Mouse (Mus musculus) hindbrain, embryonic 11.5 days (tissue): ENCODE results near the gene Slf2. TPM values are rescaled to one million over a fixed set of nuclear protein-coding genes. Genes with fewer than 3 reads are reported as not detected.

Experiments used
- ATAC-seq: fragments of 200-750 bp; cut with Nextera tagmentation; 2 replicates; pipeline ENCODE4 v1.8.0; 2017; ENCODE audit warnings: mild to moderate bottlenecking, moderate TSS enrichment, moderate library complexity; ENCODE audit not compliant: low FRiP score
- DNase-seq: peaks from one replicate; pipeline ENCODE4 v3.0.0-alpha.2; 2015; ENCODE audit warnings: low spot score
- H3K27ac ChIP-seq: fragments of 300-500 bp; sonication (generic); 2 replicates; pipeline ENCODE4 v1.5.1; 2014; ENCODE audit warnings: mild to moderate bottlenecking, low read depth, low read length
- H3K27me3 ChIP-seq: fragments of 300-500 bp; sonication (generic); 2 replicates; pipeline ENCODE4 v1.6.1; 2014; ENCODE audit warnings: mild to moderate bottlenecking, low read length, moderate library complexity, mixed read lengths; ENCODE audit not compliant: control insufficient read depth, insufficient read depth
- H3K36me3 ChIP-seq: fragments of 300-500 bp; sonication (generic); 2 replicates; pipeline ENCODE4 v1.6.1; 2014; ENCODE audit warnings: mild to moderate bottlenecking, low read length, moderate library complexity, mixed read lengths; ENCODE audit not compliant: control insufficient read depth, insufficient read depth
- H3K4me1 ChIP-seq: fragments of 300-500 bp; sonication (generic); replicated peaks from 2 replicates; pipeline ENCODE4 v1.6.1; 2014; ENCODE audit warnings: low read length, mixed read lengths; ENCODE audit not compliant: control insufficient read depth, insufficient read depth
- H3K4me2 ChIP-seq: fragments of 300-500 bp; sonication (generic); replicated peaks from 2 replicates; pipeline ENCODE4 v1.6.1; 2014; ENCODE audit warnings: mild to moderate bottlenecking, low read depth, low read length
- H3K4me3 ChIP-seq: fragments of 300-500 bp; sonication (generic); 2 replicates; pipeline ENCODE4 v1.5.1; 2014; ENCODE audit warnings: low read depth, low read length
- H3K9ac ChIP-seq: fragments of 300-500 bp; sonication (generic); 2 replicates; pipeline ENCODE4 v1.6.1; 2014; ENCODE audit warnings: low read depth, low read length
- H3K9me3 ChIP-seq: fragments of 300-500 bp; sonication (generic); 2 replicates; pipeline ENCODE4 v1.6.1; 2016; ENCODE audit warnings: low read length; ENCODE audit not compliant: control insufficient read depth
- WGBS: fragments of 180-500 bp; shearing (Covaris S2); extraction: QIAGEN DNeasy Blood & Tissue Kit; methylation state at CpG from one replicate; pipeline ENCODE4 v1.1.7; 2014; 5-methylcytosine and 5-hydroxymethylcytosine counted together
- polyA plus RNA-seq: library from polyadenylated mRNA; unstranded; fragments of >200 nt; fragmentation: Nextera tagmentation; extraction: Ambion mirVana; gene quantifications from 2 replicates; pipeline ENCODE4 v1.2.1, GENCODE M21; 2014

Slf2 gene
- polyA plus RNA-seq = 41.4 and 44.7 TPM in 2 replicates

DNA sequence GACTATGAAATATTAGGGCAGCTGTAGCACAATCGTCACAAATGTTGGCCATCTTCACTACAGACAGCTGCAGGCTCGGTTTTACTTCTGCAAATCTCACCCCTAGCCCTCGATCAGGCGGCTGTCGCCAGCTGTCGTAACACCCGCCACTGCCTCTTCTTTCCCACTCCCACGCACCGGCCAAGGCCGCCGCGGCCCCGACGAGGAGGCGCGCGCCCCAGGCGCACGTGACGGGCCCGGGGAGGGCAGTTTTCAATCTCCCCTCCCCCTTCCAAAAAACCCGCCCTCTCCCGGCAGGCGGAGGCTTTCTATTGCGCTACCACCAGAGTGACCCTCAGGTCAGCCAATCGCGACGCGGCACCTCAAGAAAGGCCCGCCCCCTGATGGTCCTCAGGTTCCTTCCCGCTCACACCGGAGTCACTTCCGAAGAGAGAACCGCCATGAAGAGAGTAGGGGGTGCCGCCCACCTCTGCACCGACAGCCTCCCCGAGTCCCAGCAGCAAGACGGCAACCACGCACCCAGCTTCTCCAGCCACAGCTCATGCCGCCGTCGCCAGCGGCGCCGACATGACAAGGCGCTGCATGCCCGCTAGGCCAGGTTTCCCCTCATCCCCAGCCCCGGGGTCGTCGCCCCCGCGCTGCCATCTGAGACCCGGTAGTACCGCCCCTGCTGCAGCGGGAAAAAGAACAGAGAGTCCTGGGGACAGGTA is at the start of gene Slf2:
Gene Slf2, plus strand, starts transcription at position 408 of the 710 bp plus-strand sequence.
- Histone ChIP-seq H3K9ac (peak within 1 kb of the TSS; percentile 80), H3K4me3 (peak within 1 kb of the TSS; percentile 98), H3K4me1 (no peaks in the 10 kb centered on the region), H3K36me3 (peaks cover 6% of the 10 kb centered on the region), H3K27me3 (no peaks in the 10 kb centered on the region), H3K27ac (peak within 1 kb of the TSS; percentile 63; the same call in 1 of the 2 replicates), H3K9me3 (no peaks in the 10 kb centered on the region), H3K4me2 (peak within 1 kb of the TSS; percentile 52)
- under 1% methylated on average over 54 of the region's 55 CpGs for WGBS
- DNase-seq = peak; percentile 99
- peak; percentile 98 for ATAC-seq

DNA sequence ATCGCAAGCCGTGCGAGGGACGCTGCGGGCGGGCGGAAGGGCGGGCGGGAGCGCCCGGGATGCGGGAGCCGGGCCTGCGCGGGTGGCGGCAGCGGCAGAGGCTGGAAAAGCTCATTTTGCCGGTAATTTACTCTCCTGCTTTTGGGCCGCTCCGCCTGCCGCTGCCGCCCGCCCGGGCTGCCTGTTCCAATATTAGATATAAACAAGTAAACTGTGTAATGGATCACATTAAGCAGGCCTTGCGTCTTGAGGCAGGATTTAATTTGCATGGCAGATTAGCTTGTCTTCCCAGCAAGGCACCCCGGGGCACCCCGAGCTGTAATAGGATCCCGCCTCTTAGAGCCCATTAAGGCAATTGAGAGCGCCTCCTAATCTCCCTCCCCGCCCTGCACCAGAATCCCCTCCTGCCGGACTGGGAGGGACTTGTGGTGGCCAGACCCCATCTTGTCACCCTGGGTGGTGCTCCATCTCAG is 48.4 kb upstream of the Slf2 start:
- peak; percentile 57; the same call in 1 of the 2 replicates for ATAC-seq
- H3K4me2 ChIP-seq = peak overlapping the region; percentile 63
- peaks cover 27% of the 10 kb centered on the region for H3K27me3 ChIP-seq
- H3K9ac ChIP-seq = peak overlapping the region; percentile 64
- under 1% methylated on average over 31 of the region's 31 CpGs for WGBS
- H3K27ac ChIP-seq = no peak overlapping the region
- H3K4me3 ChIP-seq = peak overlapping the region; percentile 26
- H3K4me1 ChIP-seq = 0 out of 2 replicates have a peak, but pooled peaks cover 4% of the 10 kb centered on the region
- H3K9me3 ChIP-seq = no peaks in the 10 kb centered on the region
- no peaks in the 10 kb centered on the region for H3K36me3 ChIP-seq
- DNase-seq = peak; percentile 64

DNA sequence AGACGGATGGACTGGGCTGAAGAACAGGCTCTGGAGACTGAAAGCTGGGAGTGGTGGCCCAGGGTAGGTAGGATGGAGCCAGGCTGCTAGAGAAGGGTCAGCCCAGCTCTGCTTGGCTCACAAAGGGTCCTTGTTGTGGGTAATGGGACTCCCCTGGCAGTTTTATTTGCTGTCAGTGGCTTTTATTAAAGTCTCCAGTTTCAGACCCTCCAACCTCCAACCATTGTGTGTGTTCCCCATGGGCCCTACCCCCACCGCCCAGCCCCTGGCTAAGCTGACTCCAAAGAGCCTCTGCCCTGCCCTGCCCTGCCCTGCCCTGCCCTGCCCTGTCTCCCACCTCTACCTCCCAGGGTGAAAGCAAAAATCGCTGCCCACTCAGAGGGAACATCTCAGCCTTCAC is 46.6 kb upstream of the Slf2 start:
- Histone ChIP-seq H3K4me1 (0 out of 2 replicates have a peak, but pooled peaks cover 4% of the 10 kb centered on the region), H3K9ac (no peak overlapping the region), H3K27ac (no peak overlapping the region), H3K4me3 (no peak overlapping the region), H3K36me3 (no peaks in the 10 kb centered on the region), H3K27me3 (peaks cover 32% of the 10 kb centered on the region), H3K4me2 (no peak overlapping the region), H3K9me3 (no peaks in the 10 kb centered on the region)
- no peak for ATAC-seq
- 29% methylated on average over 3 of the region's 3 CpGs for WGBS
- no peak for DNase-seq

DNA sequence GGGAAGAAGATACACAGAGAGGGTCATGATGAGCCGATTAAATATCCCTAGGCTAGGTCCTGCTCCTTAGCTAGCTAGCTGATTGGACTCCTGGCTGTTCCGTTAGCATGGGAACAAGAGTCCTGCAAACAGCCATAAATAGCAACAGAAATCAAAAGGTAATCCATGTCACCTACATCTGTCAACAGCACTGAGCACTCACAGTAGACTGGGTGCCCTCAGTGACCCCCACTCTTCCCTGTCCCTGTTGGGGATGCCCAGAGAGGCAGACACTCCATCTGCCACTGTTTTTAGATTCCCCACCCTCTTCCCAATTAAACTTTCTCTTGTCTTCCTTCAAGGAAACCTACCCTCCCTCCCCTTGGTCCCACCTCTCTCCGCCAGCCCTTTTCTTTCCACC is 44.5 kb upstream of the Slf2 start:
- 24% methylated on average over 3 of the region's 3 CpGs for WGBS
- H3K4me2 ChIP-seq = no peak overlapping the region
- DNase-seq = no peak
- H3K27me3 ChIP-seq = peaks cover 27% of the 10 kb centered on the region
- no peak for ATAC-seq
- H3K36me3 ChIP-seq = no peaks in the 10 kb centered on the region
- no peaks in the 10 kb centered on the region for H3K9me3 ChIP-seq
- 0 out of 2 replicates have a peak, but pooled peaks cover 8% of the 10 kb centered on the region for H3K4me1 ChIP-seq
- H3K9ac ChIP-seq = no peak overlapping the region
- no peak overlapping the region for H3K27ac ChIP-seq
- H3K4me3 ChIP-seq = no peak overlapping the region

DNA sequence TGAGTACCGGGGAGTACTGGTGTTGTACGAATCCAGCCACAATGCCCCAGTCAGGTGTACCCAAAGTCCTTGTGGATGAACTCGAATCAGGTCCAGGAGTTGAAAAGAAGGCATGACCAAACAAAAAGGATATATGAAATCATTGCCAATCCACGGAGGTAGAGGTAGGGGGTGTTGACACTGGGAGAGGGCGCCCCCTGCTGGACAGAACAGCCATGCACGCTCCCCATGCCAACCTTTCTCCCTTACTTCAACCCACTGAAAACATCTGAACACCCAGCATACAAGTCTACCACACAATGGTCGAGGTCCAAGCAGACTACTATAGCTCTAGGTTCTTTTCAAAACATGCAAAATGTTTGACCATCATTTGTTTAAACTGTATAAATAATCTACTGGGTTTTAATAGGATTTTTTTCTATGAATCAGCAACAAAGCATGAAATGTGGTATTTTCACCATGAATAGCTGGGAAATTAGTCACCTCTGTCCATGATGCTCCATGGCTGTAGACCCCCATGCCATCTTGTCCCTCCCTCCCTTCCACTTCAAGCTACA is 43.2 kb upstream of the Slf2 start:
- H3K4me2 ChIP-seq = no peak overlapping the region
- peaks cover 24% of the 10 kb centered on the region for H3K27me3 ChIP-seq

DNA sequence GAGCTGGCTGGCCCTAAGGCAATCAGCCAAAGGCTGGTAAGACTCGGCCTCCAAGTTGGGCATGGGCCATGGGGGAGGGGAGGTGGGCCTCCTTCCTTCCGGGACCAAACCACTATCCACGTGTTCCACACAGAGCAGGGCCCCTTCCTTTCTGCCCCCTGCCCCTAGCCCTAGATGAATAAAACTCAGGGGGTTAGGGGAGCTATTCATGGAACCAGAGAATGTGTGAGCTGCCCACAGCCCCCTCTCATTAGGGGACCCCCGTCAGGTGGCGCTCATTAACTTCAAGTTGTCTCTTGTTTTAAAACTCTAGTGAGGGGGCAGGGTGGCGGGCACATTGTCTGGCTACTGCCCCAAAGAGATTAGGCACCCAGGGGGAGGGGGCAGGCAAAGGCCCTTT is 41.4 kb upstream of the Slf2 start:
- H3K9ac ChIP-seq = no peak overlapping the region
- 17% methylated on average over 6 of the region's 6 CpGs for WGBS
- H3K27ac ChIP-seq = no peak overlapping the region
- H3K27me3 ChIP-seq = peaks cover 26% of the 10 kb centered on the region
- no peaks in the 10 kb centered on the region for H3K36me3 ChIP-seq
- H3K9me3 ChIP-seq = no peaks in the 10 kb centered on the region
- H3K4me2 ChIP-seq = no peak overlapping the region
- no peak for DNase-seq
- ATAC-seq = no peak
- 0 out of 2 replicates have a peak, but pooled peaks cover 3% of the 10 kb centered on the region for H3K4me1 ChIP-seq
- H3K4me3 ChIP-seq = no peak overlapping the region

More for the DNA sequence above, 43.2 kb upstream of the Slf2 start:
- H3K4me3 ChIP-seq = no peak overlapping the region
- no peaks in the 10 kb centered on the region for H3K9me3 ChIP-seq
- no peak overlapping the region for H3K9ac ChIP-seq
- H3K27ac ChIP-seq = no peak overlapping the region
- ATAC-seq (no peak), DNase-seq (peak; percentile 83)
- H3K4me1 ChIP-seq = 0 out of 2 replicates have a peak, but pooled peaks cover 5% of the 10 kb centered on the region
- no peaks in the 10 kb centered on the region for H3K36me3 ChIP-seq
- 25% methylated on average over 7 of the region's 7 CpGs for WGBS

DNA sequence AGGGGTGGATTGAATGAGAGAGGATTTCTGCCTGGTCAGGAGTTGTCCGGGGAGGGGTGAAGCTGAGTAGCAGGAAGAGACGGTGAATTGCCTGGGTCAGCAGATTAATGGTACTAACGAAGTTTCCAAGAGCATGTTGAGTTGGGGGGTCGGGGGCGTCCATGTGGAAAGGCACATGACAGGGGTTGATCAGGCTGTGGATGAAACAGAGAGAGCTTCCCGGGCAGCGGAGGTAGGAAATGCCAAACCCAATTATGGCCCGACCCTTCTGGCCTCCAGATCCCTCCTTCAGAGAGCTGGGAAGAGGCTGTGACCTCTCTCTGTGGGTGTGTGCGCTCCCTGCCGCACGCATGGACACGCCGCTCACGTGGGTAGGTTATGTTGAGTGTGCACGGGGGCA is 39.5 kb upstream of the Slf2 start:
- Histone ChIP-seq H3K4me1 (0 out of 2 replicates have a peak, but pooled peaks cover 3% of the 10 kb centered on the region), H3K27me3 (peaks cover 26% of the 10 kb centered on the region), H3K36me3 (no peaks in the 10 kb centered on the region), H3K9ac (no peak overlapping the region), H3K4me3 (no peak overlapping the region), H3K9me3 (no peaks in the 10 kb centered on the region), H3K27ac (no peak overlapping the region), H3K4me2 (no peak overlapping the region)
- DNase-seq (no peak), ATAC-seq (no peak)
- WGBS = 51% methylated on average over 15 of the region's 15 CpGs

DNA sequence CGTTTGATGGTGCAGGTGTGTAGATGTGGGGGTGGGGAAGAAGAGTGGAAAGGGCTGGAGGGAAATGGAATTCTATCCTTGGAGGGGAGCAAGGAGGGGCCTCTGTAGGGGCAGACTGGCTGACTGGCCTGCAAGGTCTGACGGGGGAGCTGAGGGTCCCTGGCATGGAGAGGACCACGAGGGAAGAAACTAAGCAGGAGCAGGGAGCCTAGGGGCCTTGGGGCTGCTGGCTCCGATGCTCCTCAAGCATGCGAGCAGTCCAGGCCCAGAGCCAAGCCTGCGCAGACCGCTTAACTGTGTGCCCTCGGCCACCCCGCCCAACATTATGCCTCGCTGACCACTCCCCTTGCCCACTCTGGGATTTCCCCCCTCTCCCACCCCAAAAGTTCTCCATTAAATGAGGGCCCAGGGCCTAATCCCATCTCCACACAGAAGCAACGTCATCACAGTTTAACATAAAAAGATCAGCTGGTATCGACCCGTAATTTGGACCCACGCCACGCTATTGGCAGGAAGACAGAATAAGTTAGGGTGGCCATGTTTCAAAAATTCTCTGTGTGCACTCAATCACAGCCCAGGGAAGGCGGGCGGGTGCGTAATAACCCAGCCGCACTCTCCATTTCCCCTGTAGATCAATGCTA is 37.6 kb upstream of the Slf2 start:
- H3K9ac ChIP-seq = no peak overlapping the region
- H3K27me3 ChIP-seq = peaks cover 20% of the 10 kb centered on the region
- H3K27ac ChIP-seq = no peak overlapping the region
- 0 out of 2 replicates have a peak, but pooled peaks cover 5% of the 10 kb centered on the region for H3K4me1 ChIP-seq
- H3K4me2 ChIP-seq = no peak overlapping the region
- H3K36me3 ChIP-seq = no peaks in the 10 kb centered on the region
- DNase-seq = no peak
- WGBS = 40% methylated on average over 19 of the region's 19 CpGs
- H3K4me3 ChIP-seq = no peak overlapping the region
- no peak for ATAC-seq
- H3K9me3 ChIP-seq = no peaks in the 10 kb centered on the region
